In genomic region chr12:77223595-77223994, GRCm38 (mm10) we compare ENCODE assay signal across 13 mouse cellular contexts. TPM values are rescaled to one million over a fixed set of nuclear protein-coding genes. Genes with fewer than 3 reads are reported as not detected.
DNase-seq lines count a peak whose midpoint lies in the region; ATAC-seq and TF ChIP-seq lines count a peak whose summit lies in the region.
"Had no signal": no experiment of that assay in that cellular context is flagged by ENCODE, and none has a peak within 500 bp of the region (broad histone marks: within the 10 kb centered on the region; RNA-seq: fewer than 3 reads in every experiment).

No protein-coding gene starts in this region.

- H3K4me1 ChIP-seq in embryonic fibroblast, embryonic 13.5 days (ENCODE audit: control insufficient read depth, insufficient read depth, low read length): peaks cover 6% of the 10 kb centered on the region

- DNase-seq in frontal cortex, postnatal 25 days (ENCODE audit: low spot score in 2 of 2): no peak
- DNase-seq in right cerebral cortex, adult 2 months (ENCODE audit: low spot score in 2 of 2): peak; percentile 4 to 11
- DNase-seq in right cerebral cortex, postnatal 36 days (ENCODE audit: low spot score in 2 of 2): no peak
- DNase-seq in NIH3T3 (ENCODE audit: low read depth): peak; percentile 91
- DNase-seq in testis, postnatal 10 days (ENCODE audit: low spot score): no peak
- DNase-seq: layer of hippocampus, adult 9-11 months; liver, embryonic 13.5 days had no signal

- TF ChIP-seq POLR2A in embryonic fibroblast, embryonic 13.5 days (IDR thresholded peaks at IDR 0.05; ENCODE audit: low read depth, low read length): no peak

- peak; percentile 64 for ATAC-seq in frontal cortex, adult (ENCODE audit: low TSS enrichment)
- ATAC-seq in erythroblast, adult 5-6 weeks (replicated peaks; ENCODE audit: low FRiP score, poor library complexity, severe bottlenecking): no peak

- no peak for TF ChIP-seq CTCF in embryonic fibroblast, embryonic 13.5 days (IDR thresholded peaks at IDR 0.05; ENCODE audit: borderline replicate concordance, insufficient read depth, low read length)

- peak overlapping the region; percentile 86; the same call in 1 of the 2 replicates for H3K27ac ChIP-seq in embryonic fibroblast, embryonic 13.5 days (ENCODE audit: insufficient read depth, low read length)
- H3K27ac ChIP-seq: kidney, postnatal 0 days had no signal

- no peak overlapping the region for H3K4me3 ChIP-seq in embryonic fibroblast, embryonic 13.5 days (ENCODE audit: insufficient read depth, low read length)
- H3K4me3 ChIP-seq: erythroblast, embryonic 14.5 days; liver, embryonic 13.5 days; megakaryocyte, embryonic 14.5 days had no signal

RNA-seq across cellular contexts. Expression of gene Fut8, which starts 14.3 kb away (rescaled TPM):
- 36.1 and 38.2 TPM in 2 replicates for polyA plus RNA-seq in embryonic fibroblast, embryonic 13.5 days (2011; ENCODE audit: insufficient read length, low read depth, missing spikeins)
- total RNA-seq in erythroblast, adult 5-6 weeks (2015; ENCODE audit: low replicate concordance): 18.4 and 28.0 TPM in 2 replicates
- 19.0 and 24.4 TPM in 2 replicates for total RNA-seq in erythroblast, adult 5-6 weeks (2017; ENCODE audit: low replicate concordance)

Comparison
In these comparisons a context has a peak if more than half of its experiments do, and no peak if none do; other contexts are left out.
1. DNase-seq: peak in right cerebral cortex, adult 2 months (2 of 2) and NIH3T3 (single experiment); none in frontal cortex, postnatal 25 days (0 of 2), right cerebral cortex, postnatal 36 days (0 of 2) and testis, postnatal 10 days (single experiment).